Comparison of ENCODE assay signal across 15 mouse cellular contexts in the genomic region with DNA sequence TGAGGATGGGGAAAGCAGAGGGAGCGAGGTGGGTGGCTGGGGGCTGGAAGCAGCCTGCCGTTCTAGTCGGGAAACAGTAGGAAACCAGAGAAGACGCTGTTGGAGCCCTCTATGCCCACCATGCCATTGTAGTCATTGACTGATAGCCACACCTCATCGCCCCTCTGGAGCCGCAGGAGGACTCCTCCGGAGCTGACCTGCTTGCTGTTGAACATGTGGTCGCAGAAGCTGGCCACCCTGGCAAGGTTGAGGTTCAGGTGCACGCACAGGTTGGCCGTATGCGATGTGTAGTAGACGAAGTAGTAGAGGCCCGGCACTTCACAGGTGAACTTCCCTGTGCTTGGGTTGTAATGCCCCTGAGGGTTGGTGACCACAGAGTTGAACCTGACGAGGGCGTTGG. TPM values are rescaled to one million over a fixed set of nuclear protein-coding genes. Genes with fewer than 3 reads are reported as not detected.
"Had no signal": no experiment of that assay in that cellular context is flagged by ENCODE, and none has a peak within 500 bp of the region (broad histone marks: within the 10 kb centered on the region; RNA-seq: fewer than 3 reads in every experiment).

No protein-coding gene starts in this region.

- H3K36me3 ChIP-seq: midbrain, embryonic 13.5 days; midbrain, embryonic 15.5 days; neural tube, embryonic 12.5 days had no signal

- H3K4me3 ChIP-seq: megakaryocyte, embryonic 14.5 days; midbrain, embryonic 13.5 days; midbrain, embryonic 15.5 days; neural tube, embryonic 12.5 days had no signal

- H3K27ac ChIP-seq: midbrain, embryonic 13.5 days; midbrain, embryonic 15.5 days; neural tube, embryonic 12.5 days had no signal

- H3K9me3 ChIP-seq: megakaryocyte, embryonic 14.5 days; midbrain, embryonic 13.5 days; midbrain, embryonic 15.5 days; neural tube, embryonic 12.5 days had no signal

- H3K4me1 ChIP-seq: neural tube, embryonic 12.5 days had no signal

- DNase-seq: lung, adult 18-20 months; lung, embryonic 14.5 days; lung, postnatal 10 days; lung, postnatal 4 days; right cerebral cortex, postnatal 14 days; spleen, adult 18-20 months; thymus, adult 2 months; thymus, postnatal 25 days; thymus, postnatal 4 days had no signal

RNA-seq across cellular contexts. Expression of a gene that starts 2.9 kb away (rescaled TPM):
- total RNA-seq: monocyte, adult 5-6 weeks; neutrophil, adult 5-6 weeks had no signal

RNA-seq across cellular contexts. Expression of a gene that starts 4.0 kb away (rescaled TPM):
- total RNA-seq: monocyte, adult 5-6 weeks; neutrophil, adult 5-6 weeks had no signal

RNA-seq across cellular contexts. Expression of a gene that starts 8.6 kb away (rescaled TPM):
- total RNA-seq: monocyte, adult 5-6 weeks; neutrophil, adult 5-6 weeks had no signal

RNA-seq across cellular contexts. Expression of a gene that starts 54.2 kb away (rescaled TPM):
- total RNA-seq: monocyte, adult 5-6 weeks; neutrophil, adult 5-6 weeks had no signal
